Mouse (Mus musculus): ENCODE results near the gene Csad.

The Csad gene

DNA sequence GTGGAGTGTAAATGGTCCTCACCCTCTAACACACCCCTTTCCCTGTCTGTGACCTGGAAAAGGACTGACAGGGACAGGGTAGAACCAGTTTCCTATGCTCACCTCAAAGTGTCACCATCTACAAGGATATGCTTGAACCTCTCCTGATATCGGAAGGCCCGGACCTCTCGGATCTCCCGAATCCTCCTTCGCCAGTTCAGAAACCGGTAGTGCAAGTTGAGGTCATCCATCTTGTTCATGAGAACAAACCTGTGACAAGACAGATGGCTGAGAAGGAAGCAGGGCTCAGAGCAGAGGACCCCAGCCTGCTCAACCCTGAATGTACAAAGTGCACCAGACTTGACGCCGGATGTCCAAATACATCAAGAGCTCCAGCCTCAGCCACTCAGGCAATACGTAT lies 71.2 kb downstream of the Csad start:
- in situ Hi-C loops (cut with MboI, MseI): no loop called here

All from T-helper 17 cell (primary cell).